Mouse (Mus musculus) forebrain, postnatal 0 days (tissue): ENCODE measurements around the gene Rnf126. TPM values are rescaled to one million over a fixed set of nuclear protein-coding genes. Genes with fewer than 3 reads are reported as not detected.
A peak's percentile ranks its signal among the peaks of the same experiment; 100 is the strongest.

Experiments
- ATAC-seq: fragments of 200-750 bp; cut with Nextera tagmentation; 2 replicates; pipeline ENCODE4 v1.8.0; 2017; ENCODE audit warnings: mild to moderate bottlenecking, moderate library complexity
- DNase-seq: peaks from one replicate; pipeline ENCODE4 v3.0.0-alpha.2; 2015
- H3K27ac ChIP-seq: fragments of 300-500 bp; sonication (generic); 2 replicates; pipeline ENCODE4 v1.5.1; 2014; ENCODE audit warnings: low read depth, mild to moderate bottlenecking, antibody characterized with exemption, low read length, moderate library complexity, mixed read lengths
- H3K27me3 ChIP-seq: fragments of 300-500 bp; sonication (generic); 2 replicates; pipeline ENCODE4 v1.6.1; 2014; ENCODE audit warnings: mild to moderate bottlenecking, low read length, mixed read lengths; ENCODE audit not compliant: insufficient read depth
- H3K36me3 ChIP-seq: fragments of 300-500 bp; sonication (generic); 2 replicates; pipeline ENCODE4 v1.6.1; 2014; ENCODE audit warnings: mild to moderate bottlenecking, moderate library complexity; ENCODE audit not compliant: insufficient read depth
- H3K4me1 ChIP-seq: fragments of 300-500 bp; sonication (generic); 2 replicates; pipeline ENCODE4 v1.6.1; 2014; ENCODE audit warnings: antibody characterized with exemption; ENCODE audit not compliant: insufficient read depth
- H3K4me2 ChIP-seq: fragments of 300-500 bp; sonication (generic); 2 replicates; pipeline ENCODE4 v1.6.1; 2014; ENCODE audit warnings: low read depth, mild to moderate bottlenecking, moderate library complexity
- H3K4me3 ChIP-seq: fragments of 300-500 bp; sonication (generic); 2 replicates; pipeline ENCODE4 v1.5.1; 2014; ENCODE audit warnings: low read depth, low read length, mixed read lengths
- H3K9ac ChIP-seq: fragments of 300-500 bp; sonication (generic); 2 replicates; pipeline ENCODE4 v1.6.1; 2014; ENCODE audit warnings: mild to moderate bottlenecking
- H3K9me3 ChIP-seq: fragments of 300-500 bp; sonication (generic); 2 replicates; pipeline ENCODE4 v1.6.1; 2016; ENCODE audit warnings: low read length
- CTCF ChIP-seq: sonication (generic); IDR thresholded peaks from 2 replicates; pipeline ENCODE4 v1.5.1; 2016; ENCODE audit warnings: antibody characterized with exemption, control low read depth, low read depth
- WGBS: fragments of 180-500 bp; shearing (Covaris S2); extraction: QIAGEN DNeasy Blood & Tissue Kit; methylation state at CpG from one replicate; pipeline ENCODE4 v1.1.7; 2014; 5-methylcytosine and 5-hydroxymethylcytosine counted together
- polyA plus RNA-seq: library from polyadenylated mRNA; unstranded; fragments of >200 nt; fragmentation: Nextera tagmentation; extraction: Ambion mirVana; gene quantifications from 2 replicates; pipeline ENCODE4 v1.2.1, GENCODE M21; 2015
- total RNA-seq: library from RNA; depleted of rRNA; stranded (reverse); fragments of >200 nt; gene quantifications from 2 replicates; pipeline ENCODE4 v1.2.3, GENCODE M21; 2014

Rnf126 gene
- total and polyA plus RNA-seq, 2 experiments from 2014 or later, result 88.3 to 131 TPM

DNA sequence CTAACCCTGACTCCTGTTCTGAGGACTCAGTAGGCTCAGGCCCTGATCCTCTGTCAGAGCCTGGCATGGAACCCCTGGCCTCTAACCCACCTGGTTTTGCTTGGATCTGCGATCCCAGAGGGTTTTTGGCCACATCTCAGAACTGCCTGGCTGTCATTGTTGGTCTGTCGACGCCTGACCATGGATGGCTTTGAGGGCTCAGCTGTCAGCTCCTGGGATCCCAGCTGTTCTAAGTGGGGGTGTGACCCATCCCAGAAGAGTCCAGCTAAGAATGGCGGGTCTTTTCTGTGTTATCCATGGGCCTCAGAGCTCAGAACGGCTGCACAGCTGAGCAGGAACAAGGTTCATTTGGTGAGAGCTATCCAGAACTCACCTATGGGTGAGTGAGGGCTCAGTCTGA lies 45.7 kb downstream of the Rnf126 start:
- Histone ChIP-seq H3K27ac (no peak overlapping the region), H3K4me3 (no peak overlapping the region)
- 72% methylated on average over 5 of the region's 5 CpGs for WGBS

DNA sequence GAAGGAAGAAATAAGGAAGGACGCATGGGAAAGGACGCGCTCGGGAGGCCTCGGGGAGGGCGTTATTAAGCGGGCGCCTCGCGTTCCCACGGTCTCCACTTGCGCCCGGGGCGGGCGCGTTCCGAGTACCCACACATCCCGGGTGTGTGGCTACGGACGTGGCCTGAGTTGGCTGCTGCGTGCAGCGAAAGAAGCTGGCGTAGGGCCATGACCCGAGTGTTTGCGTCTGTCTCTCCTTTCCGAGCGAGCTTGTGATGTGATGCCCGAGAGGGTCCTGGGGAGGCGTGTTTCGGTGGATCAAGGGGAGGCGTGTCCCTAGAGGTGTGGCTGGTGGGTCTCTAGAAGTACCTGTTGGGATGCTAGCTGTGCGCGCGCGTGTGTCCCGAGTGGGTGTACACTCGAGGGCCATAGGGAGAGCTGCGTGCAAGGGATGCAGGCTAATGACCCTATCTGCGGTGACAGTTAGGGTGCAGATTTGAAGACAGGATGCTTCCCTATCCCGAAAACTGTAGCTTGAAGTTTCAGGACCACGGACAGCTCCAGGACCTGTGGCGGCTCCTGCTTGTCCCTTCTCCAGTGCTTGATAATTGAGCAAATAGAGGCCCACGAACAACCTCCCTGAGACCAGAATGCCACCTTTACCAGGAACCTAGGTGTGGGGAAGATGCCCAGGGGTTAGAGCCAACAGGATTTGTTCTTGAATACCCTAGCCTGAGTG lies 49.0 kb downstream of the Rnf126 start:
- no peak for TF ChIP-seq CTCF
- DNase-seq, result peak; percentile 47

More for the DNA sequence above, 45.7 kb downstream of the Rnf126 start:
- no peak for TF ChIP-seq CTCF
- Histone ChIP-seq H3K4me2 (no peak overlapping the region), H3K4me1 (peaks cover 9% of the 10 kb centered on the region), H3K9ac (no peak overlapping the region), H3K9me3 (no peaks in the 10 kb centered on the region), H3K36me3 (peaks cover 4% of the 10 kb centered on the region; the same call in 1 of the 2 replicates), H3K27me3 (peaks cover 2% of the 10 kb centered on the region; the same call in 1 of the 2 replicates)
- ATAC-seq (no peak), DNase-seq (no peak)

DNA sequence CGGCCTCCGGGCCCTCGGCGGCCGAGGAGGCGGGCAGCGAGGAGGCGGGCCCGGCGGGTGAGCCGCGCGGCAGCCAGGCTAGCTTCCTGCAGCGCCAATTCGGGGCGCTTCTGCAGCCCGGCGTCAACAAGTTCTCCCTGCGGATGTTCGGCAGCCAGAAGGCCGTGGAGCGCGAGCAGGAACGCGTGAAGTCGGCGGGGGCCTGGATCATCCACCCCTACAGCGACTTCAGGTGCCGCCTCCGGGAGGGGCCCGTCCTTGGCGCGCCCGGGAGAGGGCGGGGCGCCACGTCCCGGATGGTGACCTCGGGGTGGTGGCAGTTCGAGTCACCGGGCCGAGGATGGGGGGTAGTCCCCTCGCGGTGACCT lies 49.8 kb downstream of the Rnf126 start:
- peak overlapping the region; percentile 93 for H3K4me2 ChIP-seq
- H3K9me3 ChIP-seq, result no peaks in the 10 kb centered on the region
- DNase-seq, result peak; percentile 52
- H3K9ac ChIP-seq, result peak overlapping the region; percentile 72
- H3K27me3 ChIP-seq, result peaks cover 12% of the 10 kb centered on the region
- TF ChIP-seq CTCF, result no peak
- WGBS, result 4% methylated on average over 41 of the region's 44 CpGs
- peak; percentile 53 for ATAC-seq
- peak overlapping the region; percentile 79 for H3K4me3 ChIP-seq
- peak overlapping the region; percentile 62 for H3K27ac ChIP-seq
- peaks cover 12% of the 10 kb centered on the region for H3K4me1 ChIP-seq
- peaks cover under 1% of the 10 kb centered on the region for H3K36me3 ChIP-seq

More for the DNA sequence above, 49.0 kb downstream of the Rnf126 start:
- Histone ChIP-seq H3K9me3 (no peaks in the 10 kb centered on the region), H3K4me1 (peaks cover 12% of the 10 kb centered on the region), H3K27me3 (peaks cover 12% of the 10 kb centered on the region), H3K4me3 (peak overlapping the region; percentile 79), H3K27ac (no peak overlapping the region), H3K4me2 (peak overlapping the region; percentile 93), H3K9ac (peak overlapping the region; percentile 72), H3K36me3 (no peaks in the 10 kb centered on the region)
- 5% methylated on average over 43 of the region's 43 CpGs for WGBS
- ATAC-seq, result peak; percentile 32; the same call in 1 of the 2 replicates

DNA sequence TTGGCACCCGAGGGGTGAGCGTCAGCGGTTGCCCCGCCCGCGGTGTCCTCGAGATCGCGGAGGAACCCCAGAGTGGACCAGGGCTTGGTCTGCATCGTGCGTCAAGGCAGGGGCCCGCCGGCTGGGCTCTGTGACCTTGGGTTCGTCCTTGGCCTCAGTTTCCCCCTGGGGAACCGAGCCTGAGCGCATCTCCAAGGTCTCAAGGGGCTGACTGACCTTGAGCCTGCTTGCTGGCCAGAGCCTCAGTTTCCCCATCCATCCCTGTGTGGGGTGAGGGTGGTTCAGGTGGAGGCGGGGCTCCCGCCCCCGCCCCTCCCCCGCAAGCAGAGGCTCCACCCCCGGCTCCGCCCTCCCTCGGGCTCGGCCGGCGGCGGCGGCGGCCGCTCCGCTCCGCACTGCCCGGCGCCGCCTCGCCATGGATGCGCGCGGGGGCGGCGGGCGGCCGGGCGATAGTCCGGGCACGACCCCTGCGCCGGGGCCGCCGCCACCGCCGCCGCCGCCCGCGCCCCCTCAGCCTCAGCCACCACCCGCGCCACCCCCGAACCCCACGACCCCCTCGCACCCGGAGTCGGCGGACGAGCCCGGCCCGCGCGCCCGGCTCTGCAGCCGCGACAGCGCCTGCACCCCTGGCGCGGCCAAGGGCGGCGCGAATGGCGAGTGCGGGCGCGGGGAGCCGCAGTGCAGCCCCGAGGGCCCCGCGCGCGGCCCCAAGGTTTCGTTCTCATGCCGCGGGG lies 50.3 kb downstream of the Rnf126 start, which contains the start of gene Hcn2:
TSS of gene Hcn2 (plus strand) at position 381 of the 734 bp plus-strand sequence.
- DNase-seq, result peak; percentile 47
- Histone ChIP-seq H3K27me3 (peaks cover 12% of the 10 kb centered on the region), H3K4me1 (peaks cover 12% of the 10 kb centered on the region), H3K9me3 (no peaks in the 10 kb centered on the region), H3K9ac (peak within 1 kb of the TSS; percentile 72), H3K4me3 (peak within 1 kb of the TSS; percentile 79), H3K4me2 (peak within 1 kb of the TSS; percentile 93), H3K36me3 (peaks cover 6% of the 10 kb centered on the region), H3K27ac (peak within 1 kb of the TSS; percentile 62)
- TF ChIP-seq CTCF, result no peak
- WGBS, result 5% methylated on average over 71 of the region's 91 CpGs
- ATAC-seq, result peak; percentile 65

DNA sequence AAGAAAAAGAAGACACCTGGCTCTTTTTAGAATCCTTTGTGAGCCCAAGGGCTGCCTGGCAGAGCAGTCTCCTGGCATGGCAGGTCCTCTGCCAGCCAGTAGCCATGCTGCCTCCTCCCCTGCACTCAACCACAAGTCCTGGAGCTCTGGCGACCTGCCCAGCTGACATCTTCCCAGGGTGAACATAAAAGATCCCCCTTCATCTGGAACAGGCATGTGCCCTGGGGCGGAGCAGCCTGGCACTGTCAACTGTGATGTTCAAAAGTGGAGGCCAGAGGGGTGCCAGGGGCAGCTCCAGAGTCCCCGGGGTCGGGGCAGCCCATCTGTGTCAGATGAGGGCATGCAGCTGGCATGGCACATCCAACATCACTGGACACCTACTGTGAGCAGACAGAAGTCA lies 51.8 kb downstream of the Rnf126 start:
- no peak overlapping the region for H3K4me3 ChIP-seq

DNA sequence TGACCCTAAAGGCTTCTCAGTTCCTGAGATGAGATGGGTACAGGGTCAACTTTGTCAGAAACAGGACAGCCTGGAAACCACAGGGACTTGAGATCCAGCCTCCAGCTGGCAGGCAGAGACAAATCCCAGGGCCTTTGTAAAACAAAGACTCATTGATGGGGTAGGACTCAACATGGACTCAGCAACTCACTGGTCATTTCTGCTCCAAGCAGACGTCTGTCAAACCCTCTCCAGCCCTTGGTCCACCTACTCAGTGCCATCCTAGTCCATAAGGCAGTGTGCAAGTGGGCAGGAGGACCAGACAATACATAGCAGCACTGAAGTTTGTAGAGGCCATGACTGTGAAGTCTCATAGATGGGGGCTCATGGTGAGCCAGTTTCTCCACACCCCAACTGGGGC lies 53.6 kb downstream of the Rnf126 start:
- Histone ChIP-seq H3K27me3 (peaks cover 12% of the 10 kb centered on the region), H3K4me2 (no peak overlapping the region), H3K4me1 (peaks cover 12% of the 10 kb centered on the region), H3K36me3 (peaks cover 33% of the 10 kb centered on the region), H3K27ac (no peak overlapping the region), H3K9ac (no peak overlapping the region), H3K4me3 (no peak overlapping the region), H3K9me3 (no peaks in the 10 kb centered on the region)
- ATAC-seq (no peak), DNase-seq (no peak)
- WGBS, result 39% methylated on average over 1 of the region's 1 CpGs
- no peak for TF ChIP-seq CTCF

More for the DNA sequence above, 51.8 kb downstream of the Rnf126 start:
- Histone ChIP-seq H3K9ac (no peak overlapping the region), H3K36me3 (peaks cover 20% of the 10 kb centered on the region), H3K27ac (no peak overlapping the region), H3K9me3 (no peaks in the 10 kb centered on the region), H3K4me1 (peaks cover 12% of the 10 kb centered on the region), H3K27me3 (peaks cover 12% of the 10 kb centered on the region), H3K4me2 (no peak overlapping the region)
- TF ChIP-seq CTCF, result no peak
- no peak for DNase-seq
- 59% methylated on average over 4 of the region's 4 CpGs for WGBS
- no peak for ATAC-seq
